Mouse (Mus musculus) retina, postnatal 7 days (tissue): ENCODE measurements around the gene Itga9.

Experiments
- DNase-seq: peaks from one replicate; pipeline ENCODE4 v3.0.0-alpha.2; 2012; ENCODE audit warnings: low read depth, low spot score

The Itga9 gene

GRCm38 (mm10) chr9:118684343-118684742 lies 77.9 kb downstream of the Itga9 start:
- no peak for DNase-seq

- no peak for DNase-seq
Observed at GRCm38 (mm10) chr9:118686166-118686961, 79.9 kb downstream of the Itga9 start.

GRCm38 (mm10) chr9:118688248-118688647 lies 81.8 kb downstream of the Itga9 start:
- DNase-seq = no peak

- DNase-seq = no peak
Observed at GRCm38 (mm10) chr9:118688921-118689451, 82.5 kb downstream of the Itga9 start.

- no peak for DNase-seq
Observed at GRCm38 (mm10) chr9:118693256-118693655, 86.8 kb downstream of the Itga9 start.

GRCm38 (mm10) chr9:118694420-118694825 lies 87.9 kb downstream of the Itga9 start:
- no peak for DNase-seq

- no peak for DNase-seq
Observed at GRCm38 (mm10) chr9:118698191-118698590, 91.7 kb downstream of the Itga9 start.

- DNase-seq = no peak
Observed at GRCm38 (mm10) chr9:118699716-118700115, 93.2 kb downstream of the Itga9 start.

GRCm38 (mm10) chr9:118700889-118701288 lies 94.4 kb downstream of the Itga9 start:
- no peak for DNase-seq

- no peak for DNase-seq
Observed at GRCm38 (mm10) chr9:118701791-118702190, 95.3 kb downstream of the Itga9 start.

GRCm38 (mm10) chr9:118703146-118703545 lies 96.7 kb downstream of the Itga9 start:
- DNase-seq = no peak

GRCm38 (mm10) chr9:118705381-118706074 lies 99.0 kb downstream of the Itga9 start:
- DNase-seq = no peak

- DNase-seq = no peak
Observed at GRCm38 (mm10) chr9:118706176-118706975, 99.9 kb downstream of the Itga9 start.

- DNase-seq = no peak
Observed at GRCm38 (mm10) chr9:118710625-118711024, 104.1 kb downstream of the Itga9 start.

- no peak for DNase-seq
Observed at GRCm38 (mm10) chr9:118711749-118712148, 105.3 kb downstream of the Itga9 start.

- DNase-seq = no peak
Observed at GRCm38 (mm10) chr9:118713515-118713914, 107.0 kb downstream of the Itga9 start.

- DNase-seq = no peak
Observed at GRCm38 (mm10) chr9:118714536-118714935, 108.0 kb downstream of the Itga9 start.

GRCm38 (mm10) chr9:118715971-118716628 lies 109.6 kb downstream of the Itga9 start:
- no peak for DNase-seq

- DNase-seq = no peak
Observed at GRCm38 (mm10) chr9:118717436-118717835, 110.9 kb downstream of the Itga9 start.

- no peak for DNase-seq
Observed at GRCm38 (mm10) chr9:118718511-118718910, 112.0 kb downstream of the Itga9 start.

GRCm38 (mm10) chr9:118721056-118721455 lies 114.6 kb downstream of the Itga9 start:
- DNase-seq = no peak
